In the genomic region with DNA sequence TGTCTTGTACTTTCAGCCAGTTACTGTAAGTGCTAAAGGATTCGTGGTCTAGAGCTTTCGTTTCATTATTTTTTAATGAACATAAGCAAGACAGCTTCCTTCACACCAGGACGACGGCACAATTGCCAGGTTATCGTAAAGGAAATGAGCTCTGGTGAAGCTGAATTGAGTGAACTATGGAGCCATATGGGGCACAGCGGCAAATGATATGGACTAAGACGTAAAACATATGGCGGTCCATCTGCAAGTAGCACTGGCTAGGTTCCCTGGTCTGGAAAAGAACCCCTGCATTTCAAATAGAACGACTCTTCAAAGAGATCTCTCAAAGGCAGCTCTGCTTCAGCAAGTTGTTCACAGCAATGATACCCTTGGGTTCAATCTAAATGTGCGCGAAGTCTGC, we compare ENCODE assay signal across 9 mouse cellular contexts. TPM values are rescaled to one million over a fixed set of nuclear protein-coding genes. Genes with fewer than 3 reads are reported as not detected.
A peak's percentile ranks its signal among the peaks of the same experiment; 100 is the strongest.
DNase-seq lines count a peak whose midpoint lies in the region; ATAC-seq lines count a peak whose summit lies in the region.
"Had no signal": no experiment of that assay in that cellular context is flagged by ENCODE, and none has a peak within 500 bp of the region (broad histone marks: within the 10 kb centered on the region; RNA-seq: fewer than 3 reads in every experiment).

No protein-coding gene starts in this region.

- H3K4me2 ChIP-seq in kidney, embryonic 16.5 days (replicated peaks; ENCODE audit: low read depth, low read length): peak overlapping the region; percentile 91
- peak overlapping the region; percentile 65 for H3K4me2 ChIP-seq in embryonic facial prominence, embryonic 12.5 days (replicated peaks)
- peak overlapping the region; percentile 65 for H3K4me2 ChIP-seq in intestine, embryonic 16.5 days (ENCODE audit: low read depth, low read length)
- peak overlapping the region; percentile 90 for H3K4me2 ChIP-seq in neural tube, embryonic 13.5 days

- no peaks in the 10 kb centered on the region for H3K27me3 ChIP-seq in kidney, embryonic 16.5 days (ENCODE audit: insufficient read depth, low read length)
- no peaks in the 10 kb centered on the region for H3K27me3 ChIP-seq in embryonic facial prominence, embryonic 12.5 days
- no peaks in the 10 kb centered on the region for H3K27me3 ChIP-seq in intestine, embryonic 16.5 days (replicated peaks; ENCODE audit: control insufficient read depth, insufficient read depth, low read length)
- no peaks in the 10 kb centered on the region for H3K27me3 ChIP-seq in neural tube, embryonic 13.5 days

- peaks cover 13% of the 10 kb centered on the region; the same call in 1 of the 2 replicates for H3K36me3 ChIP-seq in kidney, embryonic 16.5 days (ENCODE audit: insufficient read depth, low read length)
- peaks cover 6% of the 10 kb centered on the region; the same call in 1 of the 2 replicates for H3K36me3 ChIP-seq in embryonic facial prominence, embryonic 12.5 days
- no peaks in the 10 kb centered on the region for H3K36me3 ChIP-seq in intestine, embryonic 16.5 days (ENCODE audit: control insufficient read depth, insufficient read depth, low read length)
- H3K36me3 ChIP-seq in neural tube, embryonic 13.5 days: peaks cover 17% of the 10 kb centered on the region

- H3K4me1 ChIP-seq in kidney, embryonic 16.5 days (ENCODE audit: insufficient read depth, low read length): peaks cover 44% of the 10 kb centered on the region
- H3K4me1 ChIP-seq in embryonic facial prominence, embryonic 12.5 days: peaks cover 44% of the 10 kb centered on the region
- peaks cover 18% of the 10 kb centered on the region for H3K4me1 ChIP-seq in intestine, embryonic 16.5 days (ENCODE audit: control insufficient read depth, insufficient read depth, low read length)
- H3K4me1 ChIP-seq in neural tube, embryonic 13.5 days (replicated peaks): peaks cover 70% of the 10 kb centered on the region

- WGBS in kidney, embryonic 16.5 days: 27% methylated on average over 11 of the region's 11 CpGs
- WGBS in embryonic facial prominence, embryonic 12.5 days: 36% methylated on average over 11 of the region's 11 CpGs
- 48% methylated on average over 11 of the region's 11 CpGs for WGBS in intestine, embryonic 16.5 days
- WGBS in neural tube, embryonic 13.5 days: 14% methylated on average over 11 of the region's 11 CpGs

- H3K4me3 ChIP-seq in kidney, embryonic 16.5 days (ENCODE audit: low read length): peak overlapping the region; percentile 91
- H3K4me3 ChIP-seq in embryonic facial prominence, embryonic 12.5 days: peak overlapping the region; percentile 82
- H3K4me3 ChIP-seq in intestine, embryonic 16.5 days (ENCODE audit: low read length): peak overlapping the region; percentile 99
- peak overlapping the region; percentile 98 for H3K4me3 ChIP-seq in neural tube, embryonic 13.5 days

- ATAC-seq in kidney, embryonic 16.5 days (ENCODE audit: low FRiP score, low TSS enrichment): no peak
- ATAC-seq in embryonic facial prominence, embryonic 12.5 days (ENCODE audit: insufficient number of reproducible peaks, insufficient read depth, low FRiP score, low TSS enrichment): no peak
- ATAC-seq in intestine, embryonic 16.5 days: no peak
- no peak for ATAC-seq in neural tube, embryonic 13.5 days (ENCODE audit: low read depth)

- DNase-seq in kidney, postnatal 36 days: no peak
- no peak for DNase-seq in Muller cell, postnatal 12 days (ENCODE audit: inconsistent ontology term)
- no peak for DNase-seq in frontal cortex, adult 2 months (ENCODE audit: extremely low spot score in 1 of 2, low spot score in 1 of 2)
- no peak for DNase-seq in natural killer cell, adult 2 months (ENCODE audit: low spot score in 2 of 2)
- DNase-seq: gastrocnemius, postnatal 14 days had no signal

- H3K27ac ChIP-seq in kidney, embryonic 16.5 days (ENCODE audit: low read length): no peak overlapping the region
- H3K27ac ChIP-seq in embryonic facial prominence, embryonic 12.5 days: peak overlapping the region; percentile 36; the same call in 1 of the 2 replicates
- H3K27ac ChIP-seq in intestine, embryonic 16.5 days (ENCODE audit: low read length): 0 out of 2 replicates have a peak overlapping the region, but pooled peaks have one; percentile 17
- peak overlapping the region; percentile 97 for H3K27ac ChIP-seq in neural tube, embryonic 13.5 days (replicated peaks)

- no peaks in the 10 kb centered on the region for H3K9me3 ChIP-seq in kidney, embryonic 16.5 days (ENCODE audit: low read length)
- H3K9me3 ChIP-seq in embryonic facial prominence, embryonic 12.5 days: no peaks in the 10 kb centered on the region
- H3K9me3 ChIP-seq in intestine, embryonic 16.5 days (ENCODE audit: control insufficient read depth, low read length): no peaks in the 10 kb centered on the region
- H3K9me3 ChIP-seq in neural tube, embryonic 13.5 days: no peaks in the 10 kb centered on the region

- peak overlapping the region; percentile 96 for H3K9ac ChIP-seq in kidney, embryonic 16.5 days (replicated peaks; ENCODE audit: low read length)
- H3K9ac ChIP-seq in embryonic facial prominence, embryonic 12.5 days: peak overlapping the region; percentile 83
- peak overlapping the region; percentile 95 for H3K9ac ChIP-seq in intestine, embryonic 16.5 days (ENCODE audit: low read depth, low read length)
- H3K9ac ChIP-seq in neural tube, embryonic 13.5 days: peak overlapping the region; percentile 99

RNA-seq across cellular contexts. Expression of gene Rgmb, which starts 6.5 kb away (rescaled TPM):
- polyA plus RNA-seq in kidney, embryonic 16.5 days (2015; fragmentation: Nextera tagmentation; extraction: Ambion mirVana): 10.1 and 12.2 TPM in 2 replicates
- 30.2 and 33.5 TPM in 2 replicates for polyA plus RNA-seq in embryonic facial prominence, embryonic 12.5 days (2016; fragmentation: Nextera tagmentation; extraction: Ambion mirVana)
- polyA plus RNA-seq in intestine, embryonic 16.5 days (2015; fragmentation: Nextera tagmentation; extraction: Ambion mirVana): 17.8 and 24.8 TPM in 2 replicates
- 88.9 and 89.6 TPM in 2 replicates for polyA plus RNA-seq in neural tube, embryonic 13.5 days (2015; fragmentation: Nextera tagmentation; extraction: Ambion mirVana)
- polyA plus RNA-seq in frontal cortex, adult 2 months (2012; rRNA removed): 59.7 and 60.4 TPM in 2 replicates
